Mouse (Mus musculus): Measurements from ENCODE around the gene Aox2. TPM values are rescaled to one million over a fixed set of nuclear protein-coding genes. Genes with fewer than 3 reads are reported as not detected.

The Aox2 gene
- total RNA-seq, 2 experiments from 2014 or later: not detected

DNA sequence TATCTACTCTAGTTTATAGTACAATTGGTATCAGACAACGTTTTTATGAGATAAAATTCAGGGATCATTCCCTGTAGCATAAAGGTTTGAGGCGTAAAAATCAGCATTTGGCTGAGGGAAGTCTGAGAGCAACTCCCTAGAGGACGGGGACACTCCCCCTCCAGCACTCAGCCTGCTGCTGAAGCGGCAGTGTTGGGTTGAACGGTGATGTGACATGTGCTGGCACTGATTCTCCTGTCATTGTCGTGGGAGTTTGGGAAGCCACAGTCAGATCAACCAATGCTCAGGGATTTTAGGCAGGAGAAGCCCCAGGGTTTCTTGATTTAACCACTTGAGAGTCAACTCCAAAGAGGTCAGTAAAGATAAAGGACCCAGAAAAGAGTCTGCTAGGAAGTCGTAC is 6.4 kb downstream of the Aox2 start:
- no peak for DNase-seq (ENCODE audit: low spot score in 2 of 2)

- DNase-seq (ENCODE audit: low spot score in 2 of 2): peak in 1 of 2 experiments; percentile 51
Observed at GRCm38 (mm10) chr1:58288091-58288490, 10.0 kb downstream of the Aox2 start.

- peak; percentile 17 to 51 for DNase-seq (ENCODE audit: low spot score in 2 of 2)
Observed at GRCm38 (mm10) chr1:58289863-58290469, 11.8 kb downstream of the Aox2 start.

GRCm38 (mm10) chr1:58291394-58292300 is 13.5 kb downstream of the Aox2 start:
- DNase-seq (ENCODE audit: low spot score in 2 of 2): peak; percentile 16 to 44

- no peak for DNase-seq (ENCODE audit: low spot score in 2 of 2)
Observed at GRCm38 (mm10) chr1:58294730-58295129, 16.6 kb downstream of the Aox2 start.

- peak in 1 of 2 experiments; percentile 74 for DNase-seq (ENCODE audit: low spot score in 2 of 2)
Observed at GRCm38 (mm10) chr1:58296278-58296677, 18.2 kb downstream of the Aox2 start.

- no peak for DNase-seq (ENCODE audit: low spot score in 2 of 2)
Observed at GRCm38 (mm10) chr1:58296821-58297220, 18.7 kb downstream of the Aox2 start.

- no peak for DNase-seq (ENCODE audit: low spot score in 2 of 2)
Observed at GRCm38 (mm10) chr1:58298347-58298746, 20.2 kb downstream of the Aox2 start.

DNA sequence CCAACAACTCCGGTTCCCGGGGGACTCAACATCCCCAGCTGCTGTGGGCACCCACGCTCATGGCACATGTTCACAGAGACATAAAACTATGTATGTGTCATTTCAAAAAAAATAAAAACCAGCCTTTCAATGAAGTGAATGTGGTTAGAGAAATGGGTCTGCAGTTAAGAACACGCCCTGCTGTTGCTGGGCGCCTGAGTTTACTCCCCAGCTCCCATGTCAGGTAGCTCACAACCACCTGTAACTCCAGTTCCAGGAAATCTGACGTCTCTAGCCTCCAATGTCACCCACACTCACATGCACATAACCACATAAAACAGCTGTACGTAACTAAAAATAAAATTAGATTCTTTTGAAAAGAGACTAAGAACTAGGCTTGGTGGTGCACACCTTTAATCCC is 22.9 kb downstream of the Aox2 start:
- DNase-seq (ENCODE audit: low spot score in 2 of 2): no peak

DNA sequence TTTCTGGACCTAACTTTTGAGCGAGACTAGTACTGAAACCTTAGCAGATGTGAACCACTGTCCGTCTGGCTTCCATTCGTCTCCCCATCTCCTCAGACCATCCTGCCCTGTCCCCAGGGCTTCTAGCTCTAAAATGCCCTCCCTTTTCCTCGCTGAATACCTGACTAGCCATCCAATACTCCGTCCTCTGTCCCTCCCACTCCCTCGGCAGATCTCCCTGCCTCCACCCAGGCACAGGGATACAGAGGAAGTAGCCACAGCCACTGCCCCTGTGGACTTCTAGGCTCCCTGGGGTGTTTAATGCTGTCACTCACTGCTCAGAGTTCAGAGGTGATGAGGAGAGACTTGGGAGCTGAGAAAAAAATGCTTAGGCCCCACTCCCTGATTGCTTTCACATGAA is 23.9 kb downstream of the Aox2 start:
- DNase-seq (ENCODE audit: low spot score in 2 of 2): no peak

GRCm38 (mm10) chr1:58303009-58303408 is 24.9 kb downstream of the Aox2 start:
- DNase-seq (ENCODE audit: low spot score in 2 of 2): no peak

- no peak for DNase-seq (ENCODE audit: low spot score in 2 of 2)
Observed at GRCm38 (mm10) chr1:58303726-58304125, 25.6 kb downstream of the Aox2 start.

- DNase-seq (ENCODE audit: low spot score in 2 of 2): no peak
Observed at GRCm38 (mm10) chr1:58304296-58304695, 26.2 kb downstream of the Aox2 start.

DNA sequence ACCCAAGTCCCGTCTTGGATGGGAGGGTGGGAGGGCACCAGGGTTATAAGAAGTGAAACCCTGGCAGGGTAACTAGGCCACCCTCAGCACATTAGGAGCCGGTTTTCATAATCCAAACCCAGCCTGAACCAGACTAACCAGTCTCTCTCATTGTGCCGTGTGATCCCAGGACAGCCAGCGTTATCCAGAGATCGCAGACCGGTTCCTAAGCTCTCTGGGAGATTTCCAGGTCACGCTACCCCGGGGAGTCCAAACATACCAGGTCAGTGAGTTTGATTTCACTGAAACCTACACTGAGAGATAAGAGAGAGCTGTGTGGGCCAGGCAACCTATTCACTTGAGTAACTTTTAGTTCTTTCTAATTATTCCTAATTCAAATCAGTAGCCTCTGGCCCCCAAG is 29.1 kb downstream of the Aox2 start:
- DNase-seq (ENCODE audit: low spot score in 2 of 2): no peak

DNA sequence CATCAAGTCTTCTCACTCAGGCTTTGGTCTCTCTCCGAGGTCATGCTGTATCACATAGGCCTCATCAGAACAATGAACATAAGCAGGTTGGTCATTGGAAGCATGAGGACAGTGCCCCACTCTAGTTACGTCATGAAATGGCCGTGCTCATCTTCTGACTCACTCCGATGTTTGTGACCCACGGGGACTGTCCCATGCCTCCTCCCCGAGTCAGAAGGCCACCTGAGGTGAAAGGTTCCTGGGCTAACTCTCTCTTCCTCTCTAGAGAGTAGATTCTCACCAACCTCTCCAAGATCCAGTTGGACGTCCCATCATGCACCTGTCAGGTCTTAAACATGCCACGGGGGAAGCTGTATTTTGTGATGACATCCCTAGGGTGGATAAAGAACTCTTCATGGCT is 30.5 kb downstream of the Aox2 start:
- no peak for DNase-seq (ENCODE audit: low spot score in 2 of 2)

- no peak for DNase-seq (ENCODE audit: low spot score in 2 of 2)
Observed at GRCm38 (mm10) chr1:58309853-58310252, 31.7 kb downstream of the Aox2 start.

- DNase-seq (ENCODE audit: low spot score in 2 of 2): no peak
Observed at GRCm38 (mm10) chr1:58311221-58311864, 33.2 kb downstream of the Aox2 start.

- DNase-seq (ENCODE audit: low spot score in 2 of 2): no peak
Observed at GRCm38 (mm10) chr1:58313173-58313572, 35.0 kb downstream of the Aox2 start.

GRCm38 (mm10) chr1:58315532-58315931 is 37.4 kb downstream of the Aox2 start:
- DNase-seq (ENCODE audit: low spot score in 2 of 2): no peak

DNA sequence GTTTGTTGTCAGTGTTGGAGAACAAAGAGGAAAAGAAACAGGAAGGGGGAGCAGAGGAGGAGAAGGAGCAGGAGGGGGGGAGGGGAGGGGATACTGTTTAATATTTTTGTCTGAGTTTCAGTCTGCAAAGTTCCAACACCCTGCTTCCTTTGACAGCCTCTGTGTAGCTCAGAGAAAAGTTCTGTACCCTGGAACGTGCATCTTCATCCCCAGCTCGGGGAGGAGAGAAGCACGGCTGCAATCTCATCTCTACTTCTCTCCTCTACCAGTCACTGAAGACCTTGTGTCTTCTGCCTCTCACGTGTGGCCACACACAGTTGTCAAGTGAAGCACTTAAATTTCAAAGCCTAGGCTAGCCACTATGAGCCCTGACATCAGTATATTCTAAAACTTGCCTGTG is 55.1 kb downstream of the Aox2 start:
- no peak for DNase-seq (ENCODE audit: low spot score in 2 of 2)

GRCm38 (mm10) chr1:58339901-58340300 is 61.8 kb downstream of the Aox2 start:
- no peak for DNase-seq (ENCODE audit: low spot score in 2 of 2)

- no peak for DNase-seq (ENCODE audit: low spot score in 2 of 2)
Observed at GRCm38 (mm10) chr1:58341576-58341975, 63.5 kb downstream of the Aox2 start.
